Mouse (Mus musculus) urinary bladder, postnatal 10 days (tissue): ENCODE measurements around the gene Ppp1r13l.
A peak's percentile ranks its signal among the peaks of the same experiment; 100 is the strongest.

Experiments
- DNase-seq: peaks from one replicate; pipeline ENCODE4 v3.0.0; 2022; ENCODE audit warnings: low spot score

The Ppp1r13l gene

DNA sequence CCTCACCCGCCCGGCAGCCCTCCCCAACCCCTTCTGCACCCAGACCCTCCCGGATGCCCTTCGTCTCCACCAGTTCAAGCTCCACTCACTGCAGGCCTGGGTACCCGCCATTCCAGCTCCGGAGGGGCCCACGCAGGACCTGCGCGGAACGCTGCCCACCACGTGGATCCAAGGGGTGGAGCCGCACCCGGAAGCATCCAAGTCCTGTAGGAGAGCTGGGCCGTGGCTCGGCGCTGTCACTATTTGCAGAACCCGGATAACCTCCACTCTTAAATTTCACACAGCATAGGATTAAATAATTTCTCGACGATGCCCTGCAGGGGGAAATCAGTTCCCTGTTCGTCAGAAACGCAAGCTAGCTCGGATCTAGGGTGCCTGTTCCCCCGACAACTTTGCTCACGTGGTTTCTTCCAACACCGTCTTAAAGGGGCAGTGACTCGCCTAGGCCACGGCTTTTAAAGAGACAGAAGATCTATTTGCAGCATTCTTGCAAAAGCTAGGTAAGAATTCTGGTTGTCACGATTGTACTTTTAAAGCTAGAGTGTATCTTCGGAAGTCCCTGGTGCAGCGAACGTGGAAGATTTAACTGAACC lies at the start of gene Ppp1r13l, which contains the start of gene Cd3eap:
TSS of gene Ppp1r13l (plus strand) at position 451 of the 593 bp plus-strand sequence.
TSS of gene Cd3eap (minus strand) at position 185 of the 593 bp plus-strand sequence.
- no peak for DNase-seq

DNA sequence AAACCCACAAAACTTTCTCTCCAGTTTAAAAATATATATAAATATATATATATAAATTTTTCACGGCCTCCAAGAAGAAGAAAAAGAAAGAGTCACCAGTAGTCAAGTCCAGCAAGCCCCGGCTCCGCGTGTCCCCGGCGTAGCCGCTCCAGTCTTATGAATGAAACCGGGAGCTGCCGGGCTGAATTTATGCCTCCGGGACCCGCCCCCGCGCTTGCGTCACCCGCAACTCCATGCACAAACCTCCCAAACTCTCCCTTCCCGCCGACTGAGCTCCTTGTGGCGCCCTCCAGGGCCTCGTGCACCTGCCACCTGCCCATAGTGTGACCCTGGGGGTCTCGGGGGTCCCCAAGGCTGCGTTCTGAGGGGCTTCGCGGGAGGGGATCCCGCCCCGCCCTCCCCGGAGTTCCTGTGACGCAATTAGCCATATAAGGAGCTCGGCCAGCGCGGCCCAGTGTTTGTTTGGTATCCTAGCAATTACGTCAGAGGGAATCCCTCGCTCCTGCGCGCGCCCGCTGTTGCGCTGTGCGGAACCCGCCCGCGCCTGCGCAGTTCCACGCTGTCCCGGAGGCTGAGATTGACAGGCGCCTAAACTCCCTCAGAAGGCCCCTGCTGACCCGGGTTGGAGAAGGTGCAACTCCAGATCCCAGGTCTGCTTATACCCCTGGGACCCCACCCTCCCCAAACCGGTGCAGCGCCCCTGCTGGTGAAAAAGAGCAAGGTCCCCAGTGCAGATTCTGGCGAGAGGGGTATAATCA lies 49.5 kb upstream of the Ppp1r13l start, which contains the start of gene Fosb:
TSS of gene Fosb (minus strand) at position 168 of the 758 bp plus-strand sequence.
- DNase-seq = peak; percentile 87

DNA sequence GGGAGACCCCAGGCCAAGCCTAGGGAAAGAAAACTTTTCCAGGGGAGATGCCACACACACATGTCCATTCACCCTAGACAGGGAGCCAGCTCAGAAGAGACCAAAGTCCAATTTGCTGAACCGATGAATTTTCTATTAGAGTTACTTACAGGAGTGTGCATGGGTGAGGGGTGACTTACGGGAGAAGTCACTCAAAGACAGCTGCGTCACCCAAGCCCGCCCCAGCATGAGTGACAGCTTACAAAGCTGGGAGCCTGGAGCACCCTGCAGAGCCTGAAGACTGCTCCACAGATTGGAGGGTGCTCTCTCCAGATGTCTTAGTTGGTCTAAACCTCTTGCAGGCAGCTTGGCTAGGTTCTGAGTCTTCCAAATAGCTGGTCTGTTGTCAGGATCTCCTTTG lies 47.6 kb upstream of the Ppp1r13l start:
- DNase-seq = no peak

DNA sequence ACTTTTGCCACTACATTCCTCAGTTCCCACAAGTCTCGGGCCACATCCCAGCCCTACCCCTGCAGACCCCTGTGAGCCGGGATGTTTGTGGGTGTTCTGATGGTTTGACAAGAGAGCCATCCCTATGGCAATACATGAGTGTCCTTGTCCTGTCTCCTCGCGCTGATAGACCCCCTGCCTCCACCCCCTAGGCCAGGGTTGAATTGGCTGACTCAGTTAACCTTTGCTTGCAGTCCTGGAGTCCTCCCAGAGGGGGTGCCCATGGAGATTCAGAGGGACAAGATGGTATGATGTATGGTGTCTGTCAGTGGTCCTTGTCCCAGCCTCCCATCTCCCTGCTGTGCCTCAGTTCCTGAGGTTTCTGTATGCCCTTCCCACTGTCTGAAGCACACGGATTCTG lies 45.5 kb upstream of the Ppp1r13l start:
- no peak for DNase-seq

DNA sequence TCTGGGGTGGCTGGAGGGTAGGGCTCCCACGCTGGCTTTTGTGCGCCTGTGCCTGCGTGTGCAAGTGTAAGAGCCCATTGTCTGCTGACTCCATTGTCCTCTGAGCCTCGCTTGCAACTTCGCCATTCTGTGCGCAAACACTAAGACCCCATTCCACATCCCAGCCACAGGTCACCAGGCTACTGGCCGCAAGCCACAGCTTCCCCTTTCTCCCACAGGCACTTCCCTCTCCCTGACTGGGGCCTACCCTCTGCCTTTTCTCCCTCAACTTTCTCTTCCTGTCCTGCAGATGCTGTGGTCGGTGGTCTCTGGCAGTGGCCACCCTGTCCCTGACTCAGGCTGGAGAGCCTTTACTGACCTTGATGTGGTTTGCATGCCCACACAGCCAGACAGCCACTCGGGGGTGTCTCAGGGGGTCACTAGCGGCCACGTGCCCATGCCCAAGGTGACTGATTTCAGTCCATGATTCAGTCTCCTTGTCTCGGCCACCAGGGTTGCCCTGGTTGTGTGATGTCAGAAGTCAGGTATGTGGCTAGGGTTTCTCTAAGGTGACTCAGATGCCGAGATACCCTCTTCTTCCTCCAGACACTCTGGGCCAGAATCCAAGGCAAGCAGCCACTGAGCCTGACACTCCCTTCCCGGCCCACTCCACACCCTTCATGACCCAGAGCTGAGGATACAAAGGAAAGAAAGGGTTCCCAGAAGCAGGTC lies 42.9 kb upstream of the Ppp1r13l start:
- no peak for DNase-seq

DNA sequence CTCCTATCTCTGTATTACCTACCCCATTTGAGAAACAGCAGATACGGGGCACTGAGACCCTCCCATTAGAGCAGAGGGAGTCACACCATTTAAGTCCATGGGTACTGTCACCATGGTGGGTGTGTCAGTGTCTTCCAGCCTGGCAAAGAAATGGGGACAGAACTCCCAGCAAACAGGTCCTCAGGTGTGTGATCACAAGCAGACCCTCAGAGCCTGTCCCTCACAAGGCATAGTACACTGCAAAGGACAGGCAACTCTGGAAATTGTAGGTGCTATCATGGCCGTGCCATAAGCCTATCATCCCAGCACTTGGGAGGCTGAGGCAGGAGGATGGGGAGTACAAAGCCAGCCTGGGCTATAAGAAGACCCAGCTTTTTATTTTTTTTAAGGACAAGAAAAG lies 41.3 kb upstream of the Ppp1r13l start:
- DNase-seq = no peak

DNA sequence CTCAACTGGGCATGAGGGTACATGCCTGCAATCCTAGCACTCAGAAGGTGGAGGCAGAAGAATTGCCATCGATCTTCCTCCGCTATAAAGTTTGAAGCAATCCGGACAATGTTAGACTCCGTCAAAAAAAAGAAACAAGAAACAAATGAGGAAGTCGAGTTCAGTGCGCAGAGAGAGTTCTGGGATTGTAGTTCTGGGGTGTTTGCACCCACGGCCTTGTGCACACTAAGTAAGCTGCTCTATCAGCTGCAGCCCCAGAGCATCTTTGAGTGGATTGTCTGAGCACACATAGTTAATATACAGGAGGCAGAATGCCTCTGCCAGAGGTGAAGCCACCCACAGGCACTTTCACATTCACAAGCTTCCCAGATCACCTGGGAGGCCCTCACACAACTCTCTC lies 40.9 kb upstream of the Ppp1r13l start:
- DNase-seq = no peak

DNA sequence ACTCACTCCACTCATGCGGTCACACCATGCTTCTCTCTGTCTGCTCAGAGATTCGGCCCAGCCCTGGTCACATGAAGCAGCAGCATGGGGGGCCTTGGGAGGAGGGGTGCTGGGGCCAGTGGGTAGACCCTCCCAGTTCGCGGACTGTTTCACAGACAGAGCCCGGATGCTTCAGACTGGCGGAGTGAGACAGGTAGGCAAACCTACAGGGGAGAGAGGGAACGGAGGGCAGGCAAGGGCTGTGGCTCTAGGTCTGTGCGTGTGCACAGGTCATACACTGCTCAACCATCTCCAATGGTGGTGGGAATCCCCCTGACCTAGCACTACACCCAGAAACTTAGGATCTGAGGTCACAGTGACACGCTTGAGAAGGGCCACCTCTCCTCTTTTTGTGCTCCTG lies 40.1 kb upstream of the Ppp1r13l start:
- no peak for DNase-seq

DNA sequence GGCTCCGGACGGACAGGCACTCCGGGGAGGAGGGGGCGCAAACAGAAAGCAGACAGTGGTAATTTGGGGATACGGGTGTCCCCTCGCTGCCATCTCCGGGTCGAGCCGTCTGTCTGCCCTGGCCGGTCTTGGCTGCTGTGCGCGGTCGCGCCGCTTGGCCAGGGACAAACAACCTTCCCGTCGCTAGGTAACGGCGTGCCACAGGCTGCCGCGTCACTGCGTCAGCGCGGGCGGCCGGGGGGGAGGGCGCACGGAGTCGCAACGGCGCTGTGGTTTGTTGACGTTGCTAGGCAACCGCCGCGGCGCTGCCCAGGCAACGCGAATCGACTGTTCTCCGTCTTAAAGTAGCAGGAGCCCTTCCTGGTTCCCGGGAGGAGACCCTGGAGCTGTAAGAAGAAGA lies 39.6 kb upstream of the Ppp1r13l start:
- peak; percentile 90 for DNase-seq

DNA sequence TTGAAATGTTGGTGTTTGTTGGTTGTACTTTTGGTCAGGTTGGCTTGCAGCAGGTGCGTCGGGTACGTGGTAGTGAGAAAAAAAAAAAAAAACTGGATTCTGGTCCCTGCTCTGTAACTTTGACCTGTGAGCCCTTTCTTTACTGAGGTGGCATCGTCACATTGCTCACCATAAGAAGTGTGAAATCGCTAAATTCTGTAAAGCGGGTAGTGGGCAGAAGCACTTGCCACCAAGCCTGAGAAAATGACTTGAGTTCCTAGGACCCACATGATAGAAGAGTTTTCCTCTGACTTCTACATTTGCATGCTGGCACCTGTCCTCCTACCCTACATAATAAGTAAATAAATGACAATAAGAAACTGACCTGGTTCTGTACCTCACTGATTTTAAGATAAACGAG lies 38.9 kb upstream of the Ppp1r13l start:
- no peak for DNase-seq

DNA sequence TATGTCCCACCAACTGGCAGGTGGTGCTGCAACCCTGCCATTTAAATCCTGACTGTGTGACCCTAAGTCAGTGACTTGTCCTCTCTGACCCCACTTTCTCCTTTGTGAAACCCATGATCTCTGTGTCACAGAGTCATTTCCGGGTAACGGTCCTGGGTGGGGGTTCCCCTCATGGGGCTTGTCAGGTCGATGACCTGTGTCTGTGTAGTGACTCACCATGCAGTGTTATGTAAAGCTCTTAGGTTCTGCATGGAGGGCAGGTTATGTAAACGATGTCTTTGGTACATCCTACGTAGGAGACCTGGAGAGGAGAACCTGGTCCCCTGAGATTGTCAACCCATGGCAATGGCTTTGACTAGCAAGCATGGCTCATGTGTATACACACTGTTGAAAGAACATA lies 38.1 kb upstream of the Ppp1r13l start:
- no peak for DNase-seq

DNA sequence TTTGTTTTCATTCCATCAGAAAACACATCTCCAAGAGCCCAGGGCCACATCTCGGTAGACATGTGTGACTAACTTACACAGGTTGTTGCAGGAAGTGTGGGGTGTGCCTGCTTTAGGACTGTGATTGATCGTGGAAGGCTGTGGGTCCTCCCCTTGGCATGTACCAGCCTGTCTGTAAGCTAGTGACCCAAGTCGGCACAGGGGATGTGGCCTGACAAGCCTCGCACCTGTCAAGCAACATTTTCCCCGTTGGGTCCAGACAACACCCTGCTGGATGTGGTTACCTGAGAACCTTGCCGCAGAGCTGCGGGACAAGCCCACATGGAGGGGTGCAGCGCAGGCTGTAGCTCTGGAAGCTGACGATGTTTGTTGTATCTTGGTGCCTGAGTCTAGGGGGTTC lies 37.1 kb upstream of the Ppp1r13l start:
- DNase-seq = no peak

DNA sequence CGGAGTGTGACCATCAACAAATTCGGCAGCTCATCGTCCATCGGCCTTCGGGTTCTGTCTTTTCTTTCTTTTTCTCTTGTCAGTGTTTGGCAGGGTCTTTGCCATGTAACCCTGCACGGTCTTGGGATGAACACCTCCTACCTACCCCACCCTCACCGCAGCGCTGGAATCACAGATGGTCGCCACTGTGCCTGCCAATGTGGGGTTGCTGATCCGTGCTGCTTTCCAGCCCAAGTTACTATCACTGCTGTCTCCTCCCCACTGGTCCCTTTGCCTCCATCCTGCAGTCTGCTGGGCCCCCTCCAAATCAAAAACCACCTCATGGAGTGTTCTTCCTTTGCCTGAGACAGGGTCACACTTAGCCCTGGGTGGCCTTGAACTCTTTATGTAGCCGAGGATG lies 35.3 kb upstream of the Ppp1r13l start:
- no peak for DNase-seq

DNA sequence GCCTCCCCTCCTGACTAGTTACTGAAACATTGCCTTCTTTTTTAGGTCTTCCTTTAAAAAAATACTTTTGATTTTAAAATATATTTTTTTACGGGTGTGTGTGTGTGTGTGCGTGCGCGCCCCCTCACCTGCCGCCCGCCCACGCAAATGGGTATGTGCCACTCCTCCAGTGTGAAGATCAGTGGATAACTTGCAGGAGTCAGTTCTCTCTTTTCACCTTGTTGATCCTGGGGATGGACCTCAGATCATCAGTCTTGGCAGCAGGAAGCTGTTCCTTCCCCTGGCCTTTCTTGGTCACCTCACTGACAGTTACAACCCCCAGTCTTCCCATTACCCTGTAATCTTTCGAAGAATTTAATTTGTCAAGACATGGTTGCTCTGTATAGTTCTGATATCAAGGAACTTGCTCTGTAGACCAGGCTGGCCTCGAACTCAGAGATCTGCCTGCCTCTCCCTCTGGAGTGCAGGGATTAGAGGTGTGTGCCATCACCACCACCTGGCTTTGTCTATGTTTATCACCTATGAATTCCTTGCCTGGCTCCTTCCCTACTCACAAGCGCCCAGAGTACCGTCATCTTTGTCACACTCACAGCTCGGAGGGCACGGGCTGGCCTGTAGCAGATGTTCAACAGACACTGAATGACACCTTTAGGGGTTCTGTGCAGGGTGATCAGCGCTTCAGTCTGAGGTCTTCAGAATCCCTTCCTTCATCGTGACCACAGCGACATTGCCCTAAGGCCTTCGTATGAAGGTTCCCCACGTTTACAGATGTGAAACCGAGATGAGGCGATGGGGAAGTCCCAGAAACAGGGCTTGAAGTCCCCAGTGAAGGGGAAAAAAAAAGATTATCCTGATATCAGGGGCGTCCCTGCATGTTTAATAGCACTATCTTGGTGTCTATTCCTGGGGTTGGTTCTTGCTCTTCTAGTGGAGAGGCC lies 34.0 kb upstream of the Ppp1r13l start:
- no peak for DNase-seq

DNA sequence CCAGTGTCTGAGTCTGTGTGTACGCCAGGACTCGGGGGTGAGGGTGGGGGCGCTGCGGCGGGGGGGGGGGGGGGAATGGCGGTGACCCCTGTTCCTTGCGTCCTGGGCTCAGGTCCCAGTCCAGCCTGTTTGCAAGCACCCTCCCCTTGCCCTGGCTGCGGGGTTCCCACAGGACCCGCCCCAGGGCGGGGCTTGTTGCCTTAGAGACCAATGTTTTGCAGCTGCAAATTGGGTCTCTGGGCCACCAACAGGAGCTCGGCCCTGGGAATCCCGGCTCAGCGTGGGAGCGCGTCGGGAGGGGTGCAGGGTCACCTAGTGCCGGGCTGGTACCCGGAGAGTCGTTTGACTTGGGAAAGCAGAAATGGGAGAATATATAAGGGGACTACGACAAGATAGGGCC lies 33.2 kb upstream of the Ppp1r13l start:
- DNase-seq = no peak

DNA sequence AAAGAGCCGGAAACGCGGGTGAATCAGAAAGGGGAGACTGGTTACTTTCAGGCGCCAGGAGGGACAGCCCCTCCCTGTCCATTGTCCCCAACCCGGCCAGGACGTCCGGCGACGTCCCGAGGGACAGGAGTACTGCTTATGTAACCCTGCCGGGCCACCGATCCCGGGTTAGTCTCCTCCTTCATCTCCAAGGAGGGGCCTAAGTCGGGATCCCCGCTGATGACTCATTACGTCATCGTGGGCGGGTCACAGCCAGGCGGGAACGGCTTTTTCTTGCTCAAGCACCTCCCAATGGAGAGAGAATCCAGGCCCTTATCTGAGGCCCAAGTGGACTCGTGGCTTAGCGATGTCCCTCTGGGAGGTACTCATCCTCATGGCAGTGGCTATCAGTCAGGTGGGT lies 32.4 kb upstream of the Ppp1r13l start:
- peak; percentile 58 for DNase-seq

DNA sequence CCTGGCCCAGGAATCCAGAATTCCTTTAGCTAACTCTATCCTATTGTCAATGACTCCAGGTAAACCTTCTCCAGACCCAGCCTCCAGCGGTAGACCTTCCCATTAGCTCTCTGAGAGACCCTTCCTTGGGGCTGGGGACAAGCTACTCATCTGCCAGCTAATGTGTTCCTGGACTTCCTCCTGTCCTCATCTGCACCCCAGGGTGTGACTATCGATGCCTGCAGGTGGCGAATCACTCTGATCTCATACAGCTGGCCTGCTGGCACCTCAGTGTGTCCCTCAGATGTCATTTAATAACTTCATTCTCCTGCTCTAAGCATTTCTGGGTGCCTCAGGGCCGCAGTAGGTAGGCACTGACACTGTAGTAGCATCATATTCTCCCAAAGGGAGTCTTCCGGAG lies 31.8 kb upstream of the Ppp1r13l start:
- DNase-seq = no peak

DNA sequence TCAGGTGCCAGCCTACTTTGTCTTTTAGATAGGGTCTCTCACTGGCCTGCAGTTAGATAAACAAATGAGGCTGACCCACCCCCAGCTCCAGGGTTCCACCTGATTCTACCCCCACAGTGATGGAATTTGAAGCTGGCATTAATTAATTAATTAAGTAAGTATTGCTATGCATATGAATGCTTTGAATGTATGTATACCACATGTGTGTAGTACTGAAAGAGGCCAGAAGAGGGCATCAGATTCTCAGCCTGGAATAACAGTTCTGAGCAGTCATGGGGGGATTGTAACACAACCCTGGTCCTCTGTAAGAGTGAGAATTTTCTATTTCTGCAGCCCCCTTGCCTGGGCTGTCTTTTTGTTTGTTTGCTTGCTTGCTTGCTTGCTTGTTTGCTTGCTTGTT lies 31.1 kb upstream of the Ppp1r13l start:
- no peak for DNase-seq

DNA sequence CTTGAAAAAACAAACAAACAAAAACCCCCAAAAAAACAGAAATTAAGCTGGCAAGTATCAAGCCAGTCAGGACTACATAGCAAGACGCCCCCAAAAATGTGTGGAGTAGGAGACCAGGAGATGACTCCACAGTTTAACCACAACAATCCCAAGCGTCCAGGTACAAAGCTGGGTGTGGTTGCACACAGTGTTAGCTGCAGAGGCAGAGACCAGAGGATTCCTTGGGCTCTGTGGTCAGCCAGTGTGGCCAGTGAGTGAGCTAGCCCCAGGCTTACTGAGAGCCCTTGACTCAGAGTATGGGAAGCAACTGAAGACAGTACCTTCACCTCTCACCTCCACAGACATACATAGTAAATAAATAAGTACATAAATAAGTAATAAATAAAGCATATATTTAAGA lies 27.6 kb upstream of the Ppp1r13l start:
- no peak for DNase-seq

DNA sequence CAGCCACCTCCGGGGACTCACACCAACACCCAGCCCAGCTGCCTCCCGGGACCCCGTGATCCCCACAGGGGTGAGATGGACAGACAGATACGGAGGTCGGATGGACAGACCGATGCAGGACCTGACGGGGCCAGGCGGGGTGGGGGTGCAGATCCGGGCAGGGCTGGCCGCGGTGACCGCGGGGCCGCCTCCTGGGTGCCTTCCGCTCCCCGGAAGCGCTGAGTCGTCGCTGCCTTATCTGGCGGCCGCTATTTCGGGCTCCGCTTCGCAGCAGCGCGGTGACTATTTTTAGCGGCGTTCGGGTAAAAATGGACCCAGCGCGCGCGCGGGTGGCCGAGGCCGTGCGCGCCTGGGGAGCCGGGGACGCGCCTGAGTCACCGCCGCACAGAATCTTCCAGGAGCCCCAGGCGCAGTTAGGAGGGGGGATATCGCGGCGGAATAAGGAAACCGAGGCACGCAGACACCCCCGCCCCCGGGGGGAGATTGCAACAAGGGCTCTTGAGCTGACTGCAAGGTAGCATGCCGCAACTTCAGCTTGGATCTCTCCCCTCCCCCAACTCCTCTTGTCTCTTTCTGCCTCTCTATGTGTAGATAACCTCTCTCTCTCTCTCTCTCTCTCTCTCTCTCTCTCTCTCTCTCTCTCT lies 26.7 kb upstream of the Ppp1r13l start:
- DNase-seq = no peak

DNA sequence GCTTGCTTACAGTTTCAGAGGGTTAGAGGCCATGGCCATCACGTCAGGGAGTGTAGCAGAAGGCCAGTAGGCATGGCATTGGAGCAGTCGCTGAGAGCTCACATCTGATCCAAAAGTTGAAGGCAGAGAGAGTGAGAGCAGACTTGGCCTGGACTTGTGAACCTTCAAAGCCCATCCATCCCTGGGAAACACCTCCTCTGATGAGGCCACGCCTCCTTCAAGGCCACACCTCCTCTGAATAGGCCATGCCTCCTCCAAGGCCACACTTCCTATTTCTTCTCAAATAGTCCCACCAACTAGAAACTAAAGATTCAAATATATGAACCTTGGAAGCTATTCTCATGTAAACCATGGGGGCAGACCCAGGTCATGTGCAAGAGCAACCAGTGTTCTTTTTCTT lies 24.0 kb upstream of the Ppp1r13l start:
- no peak for DNase-seq

DNA sequence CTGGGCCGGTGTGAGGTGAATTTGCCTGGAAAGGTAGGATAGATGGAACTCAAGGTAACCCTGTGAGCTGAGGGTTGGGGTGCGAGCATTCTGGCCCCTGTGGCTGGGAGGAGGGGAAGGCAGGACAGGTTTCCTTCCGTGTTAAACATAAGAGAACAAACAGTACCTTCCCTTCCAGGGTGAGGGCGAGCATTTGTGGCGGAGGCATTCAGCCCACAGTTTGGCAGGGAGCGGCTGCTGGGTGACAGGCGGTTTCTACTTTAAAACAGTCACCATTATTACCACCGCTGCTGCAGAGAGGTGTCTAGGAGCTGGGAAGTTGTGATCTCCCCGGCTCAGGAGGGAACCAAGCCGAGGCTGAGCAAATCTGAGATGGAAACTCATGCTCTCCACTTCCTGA lies 22.4 kb upstream of the Ppp1r13l start:
- no peak for DNase-seq
